Mouse (Mus musculus) C2C12 (cell line): Measurements from ENCODE around the gene Dpf3.

Experiments used
- CTCF ChIP-seq: IDR thresholded peaks from one replicate; pipeline ENCODE4 v1.5.1; 2011; ENCODE audit not compliant: control insufficient read depth, insufficient read depth, insufficient read length
- MYOD1 ChIP-seq: IDR thresholded peaks from one replicate; pipeline ENCODE4 v1.6.1; 2011; ENCODE audit warnings: low read depth; ENCODE audit not compliant: control insufficient read depth, insufficient read length
- USF1 ChIP-seq: IDR thresholded peaks from one replicate; pipeline ENCODE4 v1.6.1; 2011; ENCODE audit warnings: low read depth, mild to moderate bottlenecking, control low read depth, moderate library complexity

GRCm38 (mm10) chr12:83420346-83420745 lies 67.2 kb downstream of the Dpf3 start:
- TF ChIP-seq MYOD1 (no peak), CTCF (no peak), USF1 (no peak)
